Mouse (Mus musculus): ENCODE data around the gene Lmo3.

The Lmo3 gene

DNA sequence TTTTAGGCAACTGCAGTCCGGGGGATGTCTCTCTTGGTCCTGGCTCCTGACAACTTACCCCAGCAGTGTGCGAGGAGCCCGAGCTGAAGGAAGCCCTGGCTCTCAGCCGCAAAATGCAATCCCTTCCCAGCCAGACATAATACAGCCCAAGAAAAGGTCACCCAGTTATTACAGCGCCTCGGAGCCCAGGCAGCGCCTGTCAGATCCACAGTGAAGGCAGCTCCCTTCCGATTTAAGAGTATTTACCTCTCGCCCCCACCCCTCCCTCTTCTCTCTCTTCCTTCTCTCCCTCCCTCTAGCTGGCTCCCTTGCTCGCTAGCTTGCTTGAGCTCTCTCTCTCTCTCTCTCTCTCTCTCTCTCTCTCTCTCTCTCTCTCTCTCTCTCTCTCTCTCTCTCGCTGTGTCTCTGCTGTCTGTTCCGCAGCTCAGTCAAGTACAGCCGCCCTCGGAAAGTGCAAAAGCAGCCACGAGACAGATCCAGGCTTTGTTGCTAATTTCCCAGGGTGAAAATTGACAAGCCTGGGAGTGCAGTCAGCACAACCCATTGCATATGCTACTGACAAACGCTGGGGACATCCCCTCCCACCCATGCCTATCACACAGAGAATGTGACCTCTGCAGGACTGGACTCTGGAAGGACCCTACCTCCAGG lies 159.0 kb downstream of the Lmo3 start:
- in situ Hi-C loops (cut with MboI, MseI) = no loop called here

DNA sequence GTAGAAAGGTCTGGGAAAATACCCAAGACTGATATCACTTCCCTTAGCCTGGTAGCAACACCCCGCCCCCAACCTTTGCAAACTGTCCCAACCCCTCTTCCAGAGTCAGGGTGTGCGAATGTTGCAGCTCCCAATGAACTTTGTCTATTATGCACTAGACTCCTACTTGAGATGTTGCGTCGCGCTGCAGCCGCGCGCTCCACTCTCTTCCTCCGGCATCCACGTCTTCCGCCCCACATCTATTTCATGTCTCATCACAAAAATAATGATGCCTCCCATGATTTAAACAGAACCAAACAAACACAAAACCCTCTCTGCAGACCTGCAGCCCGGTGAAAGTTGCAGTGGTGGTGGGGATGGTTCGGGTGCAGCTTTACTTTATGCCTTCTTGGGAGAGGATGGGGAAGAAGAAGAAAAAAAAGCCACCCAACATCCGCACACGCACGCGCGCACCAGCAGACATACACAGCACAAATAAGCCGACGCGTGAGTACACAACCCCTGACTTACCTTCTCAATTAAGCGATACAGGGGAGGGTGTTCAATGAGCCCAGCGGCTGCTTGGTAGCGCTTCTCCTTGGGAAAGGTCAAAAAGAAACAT lies 159.7 kb downstream of the Lmo3 start:
- in situ Hi-C loops (cut with MboI, MseI) = no loop called here

- in situ Hi-C loops (cut with MboI, MseI) = no loop called here
Observed at GRCm38 (mm10) chr6:138421191-138421613, 160.6 kb downstream of the Lmo3 start.

DNA sequence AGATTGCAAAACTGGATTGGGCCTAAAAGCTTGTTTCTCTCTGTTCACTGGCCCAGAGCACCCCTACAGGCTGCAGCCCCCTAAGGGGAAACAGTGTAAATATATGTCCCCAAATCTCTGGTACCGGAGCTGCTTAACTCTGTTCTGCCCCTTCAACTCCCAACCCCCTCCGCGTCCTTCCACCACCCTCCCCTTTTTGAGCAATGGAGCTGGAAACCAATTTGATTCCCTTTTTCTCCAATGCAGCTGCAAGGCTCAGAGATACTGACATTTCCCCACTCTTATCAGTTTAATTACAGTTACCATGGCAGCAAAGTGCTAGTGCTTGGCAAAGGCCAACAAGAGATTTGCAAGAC lies 161.3 kb downstream of the Lmo3 start:
- in situ Hi-C loops (cut with MboI, MseI) = no loop called here

GRCm38 (mm10) chr6:138419871-138420535 lies 161.8 kb downstream of the Lmo3 start:
- in situ Hi-C loops (cut with MboI, MseI) = no loop called here

DNA sequence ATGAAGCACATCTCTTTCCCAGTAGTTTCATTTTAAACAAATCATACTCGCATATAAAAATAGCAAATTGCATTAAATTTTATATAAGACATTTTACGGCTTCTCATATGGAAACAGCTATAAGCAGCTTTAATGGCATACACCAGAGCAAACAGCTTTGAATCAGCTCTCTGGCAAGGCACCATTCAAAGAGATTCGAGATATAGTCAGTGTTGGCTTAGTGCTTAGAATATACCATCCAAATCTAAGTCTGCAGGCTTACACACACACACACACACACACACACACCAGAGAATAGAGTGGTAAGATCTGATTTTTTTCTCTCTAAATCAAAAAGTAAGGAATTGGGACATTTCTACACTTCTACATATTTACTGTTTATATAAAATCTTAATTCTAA lies 169.7 kb downstream of the Lmo3 start:
- in situ Hi-C loops (cut with MboI, MseI) = no loop called here

DNA sequence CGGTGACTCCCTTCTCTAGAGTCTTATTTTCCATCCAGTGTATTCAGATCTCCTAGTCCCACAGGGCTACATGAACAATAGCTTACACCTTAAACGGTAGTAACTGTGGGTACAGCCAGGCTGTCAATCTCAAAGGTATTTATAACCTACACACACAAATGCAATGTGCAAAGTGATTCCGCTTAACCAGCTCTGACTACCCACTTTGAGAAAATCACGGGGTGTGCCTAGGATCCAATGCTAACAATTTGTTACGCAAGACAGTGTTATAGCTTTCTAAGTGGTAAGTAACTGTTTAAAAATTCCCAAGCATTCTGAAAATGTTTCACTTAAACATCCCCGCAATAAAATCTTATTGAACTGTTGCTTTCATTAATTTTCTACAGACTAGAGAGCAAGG lies 179.7 kb downstream of the Lmo3 start:
- in situ Hi-C loops (cut with MboI, MseI) = no loop called here

GRCm38 (mm10) chr6:138398836-138399235 lies 182.9 kb downstream of the Lmo3 start:
- in situ Hi-C loops (cut with MboI, MseI) = no loop called here

GRCm38 (mm10) chr6:138391085-138391484 lies 190.7 kb downstream of the Lmo3 start:
- in situ Hi-C loops (cut with MboI, MseI) = no loop called here

DNA sequence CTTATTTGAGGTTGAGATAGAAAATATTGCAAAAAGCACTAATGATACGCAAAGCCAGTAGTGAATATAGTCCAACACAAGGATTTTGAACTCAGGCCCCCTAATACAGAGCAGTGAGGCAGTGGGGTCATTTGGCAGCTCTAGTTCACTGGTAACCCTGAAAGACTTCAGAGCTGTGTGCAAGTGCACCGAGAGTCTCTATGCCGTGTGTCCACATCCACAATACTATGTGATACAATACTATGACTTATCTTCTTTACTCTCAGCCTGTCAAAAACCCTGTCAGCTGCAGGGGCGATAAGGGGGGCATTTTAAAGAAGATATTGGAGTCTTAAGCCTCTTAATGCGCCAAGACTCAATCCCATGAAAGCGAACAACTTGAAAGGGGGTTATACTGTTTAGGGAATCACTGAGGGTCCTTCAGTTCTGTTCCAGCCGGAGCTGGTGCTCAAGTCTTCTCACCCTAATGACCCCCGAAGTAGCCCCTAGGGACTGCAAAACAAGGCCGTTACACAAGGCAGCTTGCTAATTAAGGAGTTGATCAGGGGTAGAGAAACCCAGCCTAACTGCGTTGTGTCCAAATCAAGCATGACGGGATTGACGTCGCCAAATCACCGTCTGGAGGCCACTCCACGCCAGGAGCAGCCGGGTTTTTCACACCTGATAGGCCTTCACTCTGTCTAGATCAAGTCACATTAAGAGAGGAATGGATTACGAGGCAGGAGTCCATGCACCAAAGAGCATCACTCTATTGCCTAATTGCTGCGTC lies 193.4 kb downstream of the Lmo3 start:
- in situ Hi-C loops (cut with MboI, MseI) = no loop called here

DNA sequence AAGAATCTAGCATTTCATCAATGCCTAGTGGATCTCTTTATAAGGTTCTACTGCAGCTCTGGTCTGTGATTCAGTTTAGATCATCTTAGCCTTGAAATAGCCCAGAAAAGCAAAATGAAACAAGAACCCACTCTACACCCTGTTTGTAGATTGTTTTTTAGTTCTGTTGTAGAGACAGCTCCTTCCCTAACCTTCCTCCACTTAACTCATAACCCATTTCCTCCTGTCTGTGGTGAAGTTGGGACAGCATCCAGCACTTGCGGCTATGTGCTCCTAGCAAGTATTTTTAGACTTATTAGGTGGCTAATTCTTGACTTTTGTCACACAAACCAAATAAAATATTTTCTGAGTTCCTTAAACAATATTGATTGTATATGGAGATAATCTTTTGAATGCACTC lies 198.6 kb downstream of the Lmo3 start:
- in situ Hi-C loops (cut with MboI, MseI) = no loop called here

DNA sequence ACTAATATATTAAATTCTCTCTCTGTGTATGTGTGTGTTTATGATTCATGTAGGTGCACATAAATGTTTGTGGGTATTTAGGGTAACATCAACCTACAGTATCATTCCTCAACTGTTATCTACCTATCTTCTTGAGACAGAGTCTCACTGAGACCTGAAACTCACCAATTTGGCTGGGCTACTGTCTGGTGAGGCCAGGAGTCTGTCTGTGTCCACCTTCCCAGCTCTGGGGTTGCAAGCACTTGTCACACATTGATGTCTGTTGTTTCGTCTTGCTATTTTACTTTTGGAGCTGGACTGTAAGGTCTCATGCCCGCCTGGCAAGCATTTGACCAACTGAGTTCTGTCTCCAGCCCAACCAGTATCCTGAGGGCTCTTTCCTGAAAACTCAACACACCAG lies 210.6 kb downstream of the Lmo3 start:
- in situ Hi-C loops (cut with MboI, MseI) = no loop called here

- in situ Hi-C loops (cut with MboI, MseI) = loop anchor here (10.0 kb wide), 1 partner anchor 841 kb away; no protein-coding TSS in a partner anchor
Observed at GRCm38 (mm10) chr6:138364111-138364510, 217.7 kb downstream of the Lmo3 start.

DNA sequence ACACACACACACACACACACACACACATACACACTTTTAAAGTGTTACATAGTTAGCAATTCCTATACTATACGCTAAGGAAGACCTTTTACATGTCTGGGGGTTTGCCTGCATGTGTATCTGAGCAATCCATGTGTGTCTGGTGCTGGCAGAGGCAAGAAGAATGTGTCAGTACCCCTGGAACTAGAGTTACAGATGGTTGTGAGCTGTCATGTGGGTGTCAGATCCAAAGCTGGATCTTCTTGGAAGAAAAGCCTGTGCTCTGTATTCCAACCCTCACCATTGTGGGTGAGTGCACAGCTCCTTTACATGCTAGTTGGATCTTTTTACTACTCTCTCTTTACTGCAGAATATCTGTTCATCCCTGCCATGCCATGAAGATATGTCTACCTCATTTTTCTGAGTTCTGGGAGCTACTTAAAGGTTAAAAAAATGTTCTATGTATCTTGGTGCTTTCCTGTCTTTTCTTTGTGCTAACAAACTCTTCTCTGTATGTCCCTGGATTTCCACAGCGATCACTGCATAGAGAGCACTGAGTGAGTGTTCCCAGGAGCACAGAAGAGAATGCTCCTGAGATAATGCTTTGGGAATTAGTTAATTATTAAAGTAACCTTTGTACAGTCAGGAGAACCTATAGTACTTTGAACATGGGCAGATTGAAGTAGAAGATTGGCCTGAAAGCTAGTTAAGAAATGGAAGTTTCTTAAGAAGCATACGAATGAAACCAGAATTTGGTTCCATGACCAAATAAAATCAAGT lies 231.0 kb downstream of the Lmo3 start:
- in situ Hi-C loops (cut with MboI, MseI) = no loop called here

DNA sequence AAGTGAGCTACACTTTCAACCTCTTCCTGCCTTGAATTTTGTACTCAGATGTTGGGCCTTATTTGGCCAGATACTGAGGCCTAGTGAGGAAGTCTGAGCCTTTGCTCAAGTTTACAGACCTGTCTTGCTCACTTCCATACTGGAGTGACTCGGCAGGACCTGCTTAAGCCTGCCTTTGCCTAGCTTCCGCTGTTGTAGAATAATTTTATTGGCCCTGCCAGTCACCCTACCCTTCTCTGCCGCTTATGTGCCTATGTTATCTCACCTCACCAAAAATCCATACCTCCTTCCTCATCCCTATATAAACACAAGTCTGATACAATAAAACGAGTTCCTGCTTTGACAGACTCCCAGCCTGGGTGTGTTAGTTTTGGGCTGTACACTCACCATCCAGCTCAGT lies 235.2 kb downstream of the Lmo3 start:
- in situ Hi-C loops (cut with MboI, MseI) = no loop called here

DNA sequence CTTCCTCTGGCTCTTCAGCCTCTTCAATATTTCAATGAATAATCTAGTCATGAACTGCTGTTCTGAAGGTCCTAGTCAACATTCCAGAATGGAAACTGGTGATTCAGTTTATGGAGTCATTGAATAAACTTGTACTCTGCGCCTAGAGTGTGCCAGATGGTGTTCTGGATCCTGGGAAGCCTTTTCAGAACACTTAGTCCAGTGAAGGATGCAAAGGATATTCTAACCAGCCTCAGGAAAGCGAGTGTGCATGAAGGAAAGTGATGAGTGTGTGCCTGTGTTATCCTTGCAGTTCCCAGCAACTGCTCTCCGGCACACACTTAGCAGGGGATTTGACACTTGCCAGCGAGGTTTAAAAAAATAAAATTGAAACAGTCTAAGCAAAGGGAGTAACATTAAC lies 245.9 kb downstream of the Lmo3 start:
- in situ Hi-C loops (cut with MboI, MseI) = no loop called here

DNA sequence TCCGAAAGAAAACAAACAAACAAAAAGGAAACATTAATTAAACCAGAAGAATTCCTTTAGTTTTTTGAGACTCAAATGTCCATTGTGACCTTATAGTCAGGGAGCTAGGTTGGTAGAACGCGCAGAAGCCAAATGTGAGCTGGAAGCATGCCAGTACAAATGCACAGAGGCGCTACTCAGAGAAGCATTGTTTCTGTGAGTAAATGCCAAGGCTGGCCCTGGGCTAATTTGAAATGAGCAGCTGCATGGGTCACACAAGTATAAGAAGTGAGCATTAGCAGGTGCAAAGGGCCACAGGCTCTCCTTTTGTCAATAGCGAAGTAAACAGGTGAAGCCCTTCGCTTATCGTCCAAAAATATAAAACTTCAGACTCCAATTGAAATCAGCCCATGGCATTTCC lies 247.8 kb downstream of the Lmo3 start:
- in situ Hi-C loops (cut with MboI, MseI) = no loop called here

GRCm38 (mm10) chr6:138325744-138326400 lies 255.9 kb downstream of the Lmo3 start:
- in situ Hi-C loops (cut with MboI, MseI) = no loop called here

GRCm38 (mm10) chr6:138325145-138325544 lies 256.6 kb downstream of the Lmo3 start:
- in situ Hi-C loops (cut with MboI, MseI) = no loop called here

GRCm38 (mm10) chr6:138323325-138323724 lies 258.4 kb downstream of the Lmo3 start:
- in situ Hi-C loops (cut with MboI, MseI) = no loop called here

- in situ Hi-C loops (cut with MboI, MseI) = no loop called here
Observed at GRCm38 (mm10) chr6:138320190-138320737, 261.5 kb downstream of the Lmo3 start.
